Mouse (Mus musculus) cortical plate, adult 2 months (tissue): ENCODE results near the gene Chd6. TPM values are rescaled to one million over a fixed set of nuclear protein-coding genes. Genes with fewer than 3 reads are reported as not detected.

Experiments
- H3K27ac ChIP-seq: fragments of 200-500 bp; 2 replicates; pipeline ENCODE4 v1.5.1; 2012; ENCODE audit warnings: low read length, control low read depth, inconsistent platforms; ENCODE audit not compliant: insufficient read depth
- H3K4me1 ChIP-seq: fragments of 200-500 bp; 2 replicates; pipeline ENCODE4 v1.6.1; 2011; ENCODE audit warnings: low read length; ENCODE audit not compliant: control insufficient read depth, insufficient read depth
- H3K4me3 ChIP-seq: fragments of 200-500 bp; 2 replicates; pipeline ENCODE4 v1.5.1; 2011; ENCODE audit warnings: mild to moderate bottlenecking, low read length, control low read depth; ENCODE audit not compliant: insufficient read depth
- CTCF ChIP-seq: fragments of 200-500 bp; IDR thresholded peaks from 2 replicates; pipeline ENCODE4 v1.5.1; 2011; ENCODE audit warnings: mild to moderate bottlenecking, control low read depth, low read length; ENCODE audit not compliant: insufficient read depth; ENCODE audit errors: extremely low read depth
- POLR2A ChIP-seq: fragments of 200-500 bp; IDR thresholded peaks from 2 replicates; pipeline ENCODE4 v1.6.1; 2011; ENCODE audit warnings: mild to moderate bottlenecking, low read length, control low read depth; ENCODE audit not compliant: insufficient read depth; ENCODE audit errors: extremely low read depth
- polyA plus RNA-seq: library from polyadenylated mRNA; depleted of rRNA; stranded (reverse); fragments of >200 nt; gene quantifications from 2 replicates; pipeline ENCODE4 v1.2.3, GENCODE M21; 2012

Gene Chd6
- polyA plus RNA-seq, 1 experiment: 26.7 TPM

DNA sequence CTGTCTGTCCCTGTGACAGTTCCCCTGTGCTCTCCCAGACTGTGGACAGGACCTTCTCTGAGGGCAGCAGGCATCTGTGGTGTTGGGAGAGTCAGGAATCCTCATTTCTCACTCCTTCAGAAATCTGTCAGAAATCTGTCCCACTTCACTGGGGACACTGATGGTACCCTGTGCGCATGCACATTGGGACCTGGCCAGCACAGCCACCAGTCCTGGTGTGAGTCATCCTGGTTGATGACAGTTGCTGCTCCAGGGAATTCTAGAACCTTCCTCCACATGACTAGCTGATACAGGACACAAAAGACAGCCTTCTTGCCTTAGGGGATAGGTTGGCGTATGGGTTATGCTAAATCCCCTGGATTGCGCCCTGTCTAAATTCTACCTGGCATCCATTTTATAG lies 191.6 kb downstream of the Chd6 start:
- TF ChIP-seq CTCF (no peak), POLR2A (no peak)
- Histone ChIP-seq H3K4me1 (no peaks in the 10 kb centered on the region), H3K27ac (no peak overlapping the region), H3K4me3 (no peak overlapping the region)

DNA sequence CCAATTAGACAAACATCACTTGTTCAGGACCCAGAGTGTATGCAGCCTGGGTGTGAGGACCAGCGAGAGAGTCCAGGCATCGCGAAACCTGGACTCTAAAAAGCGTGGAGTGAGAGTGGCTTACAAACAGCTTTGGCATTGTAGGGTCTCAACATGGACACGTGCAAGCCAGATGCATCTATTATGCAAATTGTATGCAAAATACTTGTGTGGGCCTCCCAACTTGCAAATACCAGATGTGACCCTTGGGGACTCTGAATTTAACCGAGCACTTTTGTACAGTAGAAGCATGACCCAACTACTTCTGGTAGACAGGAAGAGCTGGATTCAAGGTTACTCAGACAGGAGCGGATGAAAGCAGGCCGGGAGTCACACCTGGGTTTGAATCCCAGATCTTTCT lies 192.2 kb downstream of the Chd6 start:
- no peaks in the 10 kb centered on the region for H3K4me1 ChIP-seq
- no peak overlapping the region for H3K27ac ChIP-seq
- no peak overlapping the region for H3K4me3 ChIP-seq
- TF ChIP-seq POLR2A: no peak
- no peak for TF ChIP-seq CTCF

DNA sequence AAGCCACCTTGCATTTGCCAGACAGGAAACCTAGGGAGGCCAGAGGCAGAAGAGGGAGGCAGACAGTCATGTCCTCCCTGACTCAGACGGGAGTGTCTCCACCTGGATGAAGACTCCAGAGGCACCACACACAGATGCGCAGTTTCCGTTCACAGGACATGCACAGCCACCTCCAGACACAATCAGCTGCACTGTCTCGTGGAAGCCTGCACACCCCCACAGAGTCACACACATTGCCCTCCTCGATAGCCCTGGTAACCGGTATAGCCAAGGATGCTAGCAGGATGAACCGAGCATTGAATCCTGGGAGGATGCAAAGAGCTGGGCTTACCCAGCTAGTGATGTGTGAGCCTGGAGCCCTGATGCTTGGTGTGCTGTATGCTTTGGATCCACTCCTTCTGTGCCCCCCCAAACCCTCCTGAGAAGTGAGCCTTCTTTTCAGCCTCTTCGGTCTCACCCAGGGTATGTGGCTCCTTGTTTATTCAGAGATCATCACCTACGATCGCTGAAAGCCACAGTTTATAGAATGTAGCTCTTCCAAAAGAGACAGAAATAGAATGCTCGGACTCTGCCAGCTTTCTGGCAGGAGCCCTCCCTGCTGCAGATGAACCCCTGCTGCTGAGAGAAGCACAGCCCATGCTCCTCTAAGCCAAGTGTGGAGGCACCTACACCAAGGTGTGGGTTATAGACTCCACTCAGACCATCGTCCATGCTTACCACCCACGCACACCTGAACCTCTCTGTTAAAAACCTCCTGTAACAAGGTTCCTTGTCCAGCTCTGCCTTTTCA lies 192.9 kb downstream of the Chd6 start:
- H3K4me3 ChIP-seq: no peak overlapping the region
- TF ChIP-seq POLR2A: no peak
- TF ChIP-seq CTCF: no peak
- no peak overlapping the region for H3K27ac ChIP-seq
- H3K4me1 ChIP-seq: no peaks in the 10 kb centered on the region

DNA sequence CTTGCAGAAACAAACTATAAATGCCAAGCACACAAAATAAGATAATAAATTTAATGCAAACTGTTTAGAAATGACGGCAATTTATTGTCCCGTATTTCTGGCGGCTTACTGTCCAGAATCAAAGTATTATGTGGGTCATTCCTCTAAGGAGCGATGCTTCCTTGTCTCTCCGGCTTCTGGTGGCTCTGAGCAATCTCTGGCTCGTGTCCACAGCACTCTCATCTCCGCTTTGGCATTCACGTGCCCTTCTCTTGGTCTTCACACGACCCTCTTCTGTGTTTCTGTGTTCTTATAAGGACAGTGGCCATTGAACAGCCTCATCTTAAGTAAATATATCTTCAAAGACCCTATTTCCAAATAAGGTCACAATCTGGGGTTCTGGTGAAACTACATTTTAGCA lies 194.2 kb downstream of the Chd6 start:
- Histone ChIP-seq H3K27ac (no peak overlapping the region), H3K4me3 (no peak overlapping the region), H3K4me1 (no peaks in the 10 kb centered on the region)
- TF ChIP-seq POLR2A: no peak
- TF ChIP-seq CTCF: no peak

DNA sequence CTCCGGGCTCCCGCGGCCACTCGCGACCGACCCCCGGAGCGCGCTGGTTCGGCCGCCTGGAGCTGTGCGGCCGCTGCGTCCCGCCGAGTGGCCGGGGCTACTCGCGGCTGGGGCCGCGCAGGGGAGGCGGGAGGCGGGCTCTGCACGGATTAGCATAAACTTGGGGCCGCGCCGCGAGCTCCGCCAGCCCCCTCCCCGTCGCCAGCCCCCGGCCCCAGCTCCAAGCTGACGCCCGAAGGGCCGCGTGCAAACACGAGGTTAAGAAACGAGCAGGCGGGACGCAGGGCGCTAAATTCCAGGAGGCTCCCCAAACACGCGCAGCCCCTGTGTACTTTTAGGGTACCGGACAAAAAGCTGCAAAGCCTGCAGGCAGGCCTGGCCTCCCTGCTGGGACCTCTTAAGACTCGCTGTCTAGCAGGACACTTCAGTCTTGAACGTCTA lies 196.6 kb downstream of the Chd6 start, which contains the start of gene Emilin3:
Gene Emilin3 (minus strand): TSS at position 98 of the 441 bp plus-strand sequence.
- TF ChIP-seq POLR2A (no peak), CTCF (no peak)
- Histone ChIP-seq H3K27ac (no peak within 1 kb of the TSS), H3K4me1 (no peaks in the 10 kb centered on the region)

DNA sequence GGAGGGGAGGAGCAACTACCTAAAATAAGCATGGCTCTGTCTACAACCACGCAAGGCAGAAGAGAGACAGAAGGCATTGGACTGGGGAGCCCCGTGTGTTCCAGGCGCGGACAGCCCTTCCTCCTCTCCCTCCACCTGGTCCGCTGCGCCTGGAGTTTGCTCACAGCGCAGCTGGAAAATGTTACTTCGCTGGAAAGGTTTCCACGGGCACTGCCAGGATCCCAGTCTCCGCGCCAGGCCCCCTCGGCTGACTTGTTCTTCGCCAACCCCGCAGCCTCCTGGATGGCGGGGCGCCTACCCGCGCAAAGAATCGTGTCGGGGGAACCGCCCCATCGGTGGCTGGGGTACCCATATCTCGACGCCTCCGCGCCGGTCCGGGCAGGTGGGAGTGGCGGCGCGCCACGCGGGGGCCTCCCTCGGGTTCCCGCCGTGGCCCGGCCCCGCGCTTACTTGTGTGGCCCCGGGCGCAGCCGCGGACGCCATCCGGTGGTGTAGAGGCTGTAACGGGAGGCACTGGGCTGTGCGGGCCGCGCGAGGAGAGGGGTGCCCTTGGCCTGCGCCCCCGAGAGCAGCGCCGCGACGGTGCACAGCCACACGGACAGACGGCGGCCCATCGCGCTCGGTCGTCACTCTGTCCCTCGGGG lies 197.2 kb downstream of the Chd6 start:
- Histone ChIP-seq H3K4me3 (no peak overlapping the region), H3K4me1 (no peaks in the 10 kb centered on the region), H3K27ac (no peak overlapping the region)
- no peak for TF ChIP-seq CTCF
- no peak for TF ChIP-seq POLR2A

More for the DNA sequence above, 196.6 kb downstream of the Chd6 start, which contains the start of gene Emilin3:
- H3K4me3 ChIP-seq: no peak within 1 kb of the TSS

DNA sequence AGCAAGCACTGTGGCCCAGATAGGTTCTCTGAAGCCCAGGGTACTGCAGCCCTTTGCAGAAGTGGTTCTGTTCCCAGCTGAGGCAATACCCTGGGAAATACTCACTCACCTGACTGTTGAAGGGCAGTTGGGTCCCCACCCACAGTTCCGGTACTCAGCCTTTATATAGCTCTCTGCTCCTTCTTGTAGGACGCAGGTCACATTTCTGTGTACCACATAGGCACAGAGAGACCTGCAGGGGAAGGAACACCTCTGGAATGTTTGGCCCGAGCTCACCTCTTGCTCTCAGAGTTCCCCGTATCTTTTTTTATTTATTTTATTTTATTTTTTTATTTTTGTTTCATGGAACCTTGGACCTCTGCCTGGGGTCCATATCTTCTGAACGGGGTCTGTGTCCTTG lies 198.2 kb downstream of the Chd6 start:
- Histone ChIP-seq H3K27ac (no peak overlapping the region), H3K4me3 (no peak overlapping the region), H3K4me1 (no peaks in the 10 kb centered on the region)
- TF ChIP-seq POLR2A (no peak), CTCF (no peak)

DNA sequence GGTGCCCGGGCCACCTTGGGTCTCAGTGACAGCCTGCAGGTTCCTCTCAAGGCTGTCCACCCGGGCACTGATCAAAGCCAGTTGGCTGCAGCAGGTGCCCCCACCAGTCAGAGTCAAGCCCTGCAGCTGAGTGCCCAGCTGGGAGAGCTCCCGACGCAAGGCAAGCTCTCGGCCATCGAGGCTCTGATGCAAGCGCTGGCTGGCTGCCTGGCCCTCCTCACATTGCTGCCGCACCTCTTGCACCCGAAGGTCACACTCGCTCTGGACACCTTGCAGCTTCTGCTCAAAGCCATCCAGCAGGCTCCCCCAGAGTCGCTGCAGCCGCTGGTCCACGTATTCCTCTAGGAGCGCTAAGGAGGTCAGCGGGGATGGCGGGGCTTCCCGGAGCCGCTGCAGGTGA lies 200.3 kb downstream of the Chd6 start:
- Histone ChIP-seq H3K4me3 (no peak overlapping the region), H3K27ac (no peak overlapping the region), H3K4me1 (no peaks in the 10 kb centered on the region)
- TF ChIP-seq CTCF: no peak
- no peak for TF ChIP-seq POLR2A

DNA sequence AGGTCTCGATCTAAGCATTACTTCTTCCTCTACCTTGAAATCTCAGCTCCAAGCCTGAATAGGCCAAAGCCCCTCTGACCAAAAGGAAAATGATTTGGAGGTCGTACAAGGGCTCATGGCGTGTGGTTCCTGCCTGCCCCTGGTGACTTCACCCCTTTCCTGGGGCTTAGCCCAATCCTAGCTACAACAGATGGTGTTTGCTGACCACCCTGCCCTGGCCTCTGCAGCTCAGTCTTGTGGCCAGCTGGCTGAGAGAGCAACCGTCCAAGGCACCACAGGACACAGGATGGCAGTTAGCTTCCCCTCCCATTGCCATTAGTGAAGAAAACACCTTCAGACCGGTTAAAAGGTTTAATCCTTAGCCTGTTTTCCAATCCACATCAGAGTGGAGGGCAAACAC lies 202.8 kb downstream of the Chd6 start:
- H3K27ac ChIP-seq: no peak overlapping the region
- H3K4me3 ChIP-seq: no peak overlapping the region
- TF ChIP-seq POLR2A (no peak), CTCF (no peak)
- no peaks in the 10 kb centered on the region for H3K4me1 ChIP-seq

DNA sequence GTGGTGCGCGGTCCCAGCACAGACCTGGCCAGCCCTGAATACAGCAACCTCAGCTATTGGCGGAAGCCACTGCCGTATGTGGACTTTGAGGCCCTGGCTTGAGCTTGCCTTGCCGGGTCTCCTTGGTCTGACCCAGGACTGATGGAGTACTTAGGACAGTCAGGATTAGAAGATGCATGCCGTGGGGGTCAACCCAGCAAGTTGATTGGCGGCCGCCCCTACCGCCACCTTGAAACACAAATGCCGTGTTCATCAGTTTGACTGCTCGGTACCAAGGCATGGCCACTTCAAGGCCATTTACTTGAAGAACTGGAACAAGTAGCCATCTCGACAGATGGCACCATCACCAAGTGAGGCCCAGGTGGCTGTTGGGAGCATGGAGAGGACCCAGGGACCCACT lies 203.6 kb downstream of the Chd6 start:
- TF ChIP-seq POLR2A (no peak), CTCF (no peak)
- H3K4me1 ChIP-seq: no peaks in the 10 kb centered on the region
- no peak overlapping the region for H3K4me3 ChIP-seq
- no peak overlapping the region for H3K27ac ChIP-seq
